In genomic region chr14:55027251-55027650, GRCm38 (mm10) we compare ENCODE assay signal across 13 mouse cellular contexts. TPM values are rescaled to one million over a fixed set of nuclear protein-coding genes. Genes with fewer than 3 reads are reported as not detected.
DNase-seq lines count a peak whose midpoint lies in the region; ATAC-seq lines count a peak whose summit lies in the region.
"Had no signal": no experiment of that assay in that cellular context is flagged by ENCODE, and none has a peak within 500 bp of the region (broad histone marks: within the 10 kb centered on the region; RNA-seq: fewer than 3 reads in every experiment).

No protein-coding gene starts in this region.

- no peaks in the 10 kb centered on the region for H3K9me3 ChIP-seq in intestine, embryonic 15.5 days
- no peaks in the 10 kb centered on the region for H3K9me3 ChIP-seq in intestine, embryonic 16.5 days (ENCODE audit: control insufficient read depth, low read length)
- H3K9me3 ChIP-seq in forebrain, embryonic 12.5 days, result no peaks in the 10 kb centered on the region
- H3K9me3 ChIP-seq in neural tube, embryonic 12.5 days, result no peaks in the 10 kb centered on the region

- H3K36me3 ChIP-seq in intestine, embryonic 15.5 days, result peaks cover 6% of the 10 kb centered on the region
- 0 out of 2 replicates have a peak, but pooled peaks cover 7% of the 10 kb centered on the region for H3K36me3 ChIP-seq in intestine, embryonic 16.5 days (ENCODE audit: control insufficient read depth, insufficient read depth, low read length)
- H3K36me3 ChIP-seq in forebrain, embryonic 12.5 days (replicated peaks), result peaks cover 31% of the 10 kb centered on the region
- peaks cover 32% of the 10 kb centered on the region for H3K36me3 ChIP-seq in neural tube, embryonic 12.5 days

- DNase-seq in kidney, postnatal 10 days, result peak; percentile 75
- no peak for DNase-seq in left cerebral cortex, adult 8-10 months (ENCODE audit: low spot score in 2 of 2)
- no peak for DNase-seq in thymus, postnatal 0 days (ENCODE audit: low spot score)
- DNase-seq in natural killer cell, adult 2 months (ENCODE audit: low spot score in 2 of 2), result no peak
- DNase-seq: spleen, adult 18-20 months had no signal

- no peaks in the 10 kb centered on the region for H3K27me3 ChIP-seq in intestine, embryonic 15.5 days (replicated peaks)
- H3K27me3 ChIP-seq in intestine, embryonic 16.5 days (replicated peaks; ENCODE audit: control insufficient read depth, insufficient read depth, low read length), result no peaks in the 10 kb centered on the region
- H3K27me3 ChIP-seq in forebrain, embryonic 12.5 days, result no peaks in the 10 kb centered on the region
- no peaks in the 10 kb centered on the region for H3K27me3 ChIP-seq in neural tube, embryonic 12.5 days (replicated peaks)

- H3K4me2 ChIP-seq in intestine, embryonic 15.5 days (replicated peaks), result no peak overlapping the region
- no peak overlapping the region for H3K4me2 ChIP-seq in intestine, embryonic 16.5 days (ENCODE audit: low read depth, low read length)
- H3K4me2 ChIP-seq in forebrain, embryonic 12.5 days, result peak overlapping the region; percentile 47; the same call in 1 of the 2 replicates
- no peak overlapping the region for H3K4me2 ChIP-seq in neural tube, embryonic 12.5 days (replicated peaks)

- WGBS in intestine, embryonic 15.5 days, result 15% methylated on average over 5 of the region's 5 CpGs
- 16% methylated on average over 5 of the region's 5 CpGs for WGBS in intestine, embryonic 16.5 days
- WGBS in forebrain, embryonic 12.5 days, result 19% methylated on average over 5 of the region's 5 CpGs
- WGBS in neural tube, embryonic 12.5 days, result 17% methylated on average over 5 of the region's 5 CpGs

- H3K27ac ChIP-seq in intestine, embryonic 15.5 days, result no peak overlapping the region
- H3K27ac ChIP-seq in intestine, embryonic 16.5 days (ENCODE audit: low read length), result no peak overlapping the region
- H3K27ac ChIP-seq in forebrain, embryonic 12.5 days, result peak overlapping the region; percentile 94
- peak overlapping the region; percentile 73; the same call in 1 of the 2 replicates for H3K27ac ChIP-seq in neural tube, embryonic 12.5 days
- H3K27ac ChIP-seq: macrophage had no signal

- peaks cover 5% of the 10 kb centered on the region for H3K4me1 ChIP-seq in intestine, embryonic 15.5 days (replicated peaks)
- 0 out of 2 replicates have a peak, but pooled peaks cover 4% of the 10 kb centered on the region for H3K4me1 ChIP-seq in intestine, embryonic 16.5 days (ENCODE audit: control insufficient read depth, insufficient read depth, low read length)
- peaks cover 35% of the 10 kb centered on the region for H3K4me1 ChIP-seq in forebrain, embryonic 12.5 days
- peaks cover 27% of the 10 kb centered on the region for H3K4me1 ChIP-seq in neural tube, embryonic 12.5 days

- H3K9ac ChIP-seq in intestine, embryonic 15.5 days, result no peak overlapping the region
- no peak overlapping the region for H3K9ac ChIP-seq in intestine, embryonic 16.5 days (ENCODE audit: low read depth, low read length)
- peak overlapping the region; percentile 25; the same call in 1 of the 2 replicates for H3K9ac ChIP-seq in forebrain, embryonic 12.5 days
- H3K9ac ChIP-seq in neural tube, embryonic 12.5 days, result no peak overlapping the region

- ATAC-seq in intestine, embryonic 15.5 days, result peak; percentile 19; the same call in 1 of the 2 replicates
- ATAC-seq in intestine, embryonic 16.5 days, result no peak
- peak; percentile 4; the same call in 1 of the 2 replicates for ATAC-seq in forebrain, embryonic 12.5 days (ENCODE audit: low FRiP score)
- no peak for ATAC-seq in neural tube, embryonic 12.5 days (ENCODE audit: low FRiP score, low read depth)

- no peak overlapping the region for H3K4me3 ChIP-seq in intestine, embryonic 15.5 days (replicated peaks)
- no peak overlapping the region for H3K4me3 ChIP-seq in intestine, embryonic 16.5 days (ENCODE audit: low read length)
- no peak overlapping the region; the same call in 1 of the 2 replicates for H3K4me3 ChIP-seq in forebrain, embryonic 12.5 days (replicated peaks)
- H3K4me3 ChIP-seq in neural tube, embryonic 12.5 days, result no peak overlapping the region

RNA-seq across cellular contexts. Expression of gene Ngdn, which starts 12.0 kb away (rescaled TPM):
- polyA plus RNA-seq in intestine, embryonic 15.5 days (2015; fragmentation: Nextera tagmentation; extraction: Ambion mirVana), result 83.1 and 84.9 TPM in 2 replicates
- 87.2 and 89.2 TPM in 2 replicates for polyA plus RNA-seq in intestine, embryonic 16.5 days (2015; fragmentation: Nextera tagmentation; extraction: Ambion mirVana)
- polyA plus RNA-seq in forebrain, embryonic 12.5 days (2016; fragmentation: Nextera tagmentation; extraction: Ambion mirVana), result 71.7 and 73.3 TPM in 2 replicates
- polyA plus RNA-seq in neural tube, embryonic 12.5 days (2016; fragmentation: Nextera tagmentation; extraction: Ambion mirVana), result 64.1 and 69.1 TPM in 2 replicates
- 10 to 100 TPM; 30.2 to 34.4 (median 32.0) TPM for total RNA-seq in left cerebral cortex, adult 8-10 months (2022)
- polyA plus RNA-seq in thymus, postnatal 0 days (2015; fragmentation: Nextera tagmentation; extraction: Ambion mirVana), result 128 and 129 TPM in 2 replicates

RNA-seq across cellular contexts. Expression of gene Myh7, which starts 32.8 kb away (rescaled TPM):
- polyA plus RNA-seq in intestine, embryonic 15.5 days (2015; fragmentation: Nextera tagmentation; extraction: Ambion mirVana), result 0.83 and 1.6 TPM in 2 replicates
- polyA plus RNA-seq in intestine, embryonic 16.5 days (2015; fragmentation: Nextera tagmentation; extraction: Ambion mirVana), result 2.6 and 4.1 TPM in 2 replicates
- polyA plus RNA-seq in forebrain, embryonic 12.5 days (2016; fragmentation: Nextera tagmentation; extraction: Ambion mirVana), result 3.6 and 4.2 TPM in 2 replicates
- polyA plus RNA-seq in neural tube, embryonic 12.5 days (2016; fragmentation: Nextera tagmentation; extraction: Ambion mirVana), result 7.0 and 11.3 TPM in 2 replicates
- total RNA-seq in left cerebral cortex, adult 8-10 months (2022), result 10 to 100 TPM in 3 of 4 experiments, 1 to 10 TPM in 1; 10.0 to 21.2 (median 13.1) TPM
- 0.49 and 0.55 TPM in 2 replicates for polyA plus RNA-seq in thymus, postnatal 0 days (2015; fragmentation: Nextera tagmentation; extraction: Ambion mirVana)
- polyA plus RNA-seq: macrophage had no signal

RNA-seq across cellular contexts. Expression of gene Gm17428, which starts 50.5 kb away (rescaled TPM):
- polyA plus RNA-seq in intestine, embryonic 15.5 days (2015; fragmentation: Nextera tagmentation; extraction: Ambion mirVana), result not detected in 2 replicates
- not detected in 2 replicates for polyA plus RNA-seq in intestine, embryonic 16.5 days (2015; fragmentation: Nextera tagmentation; extraction: Ambion mirVana)
- not detected in 2 replicates for polyA plus RNA-seq in forebrain, embryonic 12.5 days (2016; fragmentation: Nextera tagmentation; extraction: Ambion mirVana)
- polyA plus RNA-seq in neural tube, embryonic 12.5 days (2016; fragmentation: Nextera tagmentation; extraction: Ambion mirVana), result not detected in 2 replicates
- not detected for total RNA-seq in left cerebral cortex, adult 8-10 months (2022)
- polyA plus RNA-seq in thymus, postnatal 0 days (2015; fragmentation: Nextera tagmentation; extraction: Ambion mirVana), result not detected in 2 replicates
- total RNA-seq: heart, adult 8-10 months had no signal
- polyA plus RNA-seq: C2C12; cortical plate, adult 2 months; macrophage had no signal

Comparison
In these comparisons a context has a peak if more than half of its experiments do, and no peak if none do; other contexts are left out.
1. ATAC-seq: peak in intestine, embryonic 15.5 days (single experiment) and forebrain, embryonic 12.5 days (single experiment); none in intestine, embryonic 16.5 days (single experiment) and neural tube, embryonic 12.5 days (single experiment).
2. H3K27ac ChIP-seq: peak in forebrain, embryonic 12.5 days (single experiment) and neural tube, embryonic 12.5 days (single experiment); none in intestine, embryonic 15.5 days (single experiment) and intestine, embryonic 16.5 days (single experiment).